Mouse (Mus musculus) embryo, embryonic 9.5 days (tissue): ENCODE measurements around the gene Rnase12.

Experiments
- DNase-seq: peaks from one replicate; pipeline ENCODE4 v3.0.0-alpha.2; 2017; ENCODE audit errors: extremely low spot score

Gene Rnase12

DNA sequence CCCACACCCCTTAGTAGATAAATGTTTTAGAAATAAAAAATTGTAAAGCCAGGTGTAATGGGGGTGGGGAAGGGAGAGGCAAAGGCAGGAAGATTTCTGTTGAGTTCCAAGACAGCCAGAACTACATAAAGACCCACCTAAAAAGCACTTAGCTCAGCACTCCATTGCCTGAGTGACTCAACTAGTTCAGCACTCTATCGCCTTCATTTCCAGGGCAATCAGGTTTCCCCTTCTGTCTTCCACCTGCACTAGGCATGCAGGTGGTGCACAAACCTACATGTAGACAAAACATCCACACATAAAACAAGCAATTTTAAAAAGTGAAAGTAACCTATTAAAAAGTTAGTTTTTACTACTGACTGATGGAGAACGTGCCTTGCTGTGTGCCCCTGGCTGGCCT is 27.6 kb upstream of the Rnase12 start:
- no peak for DNase-seq

- no peak for DNase-seq
Measured at GRCm38 (mm10) chr14:51083805-51084204, 26.3 kb upstream of the Rnase12 start.

DNA sequence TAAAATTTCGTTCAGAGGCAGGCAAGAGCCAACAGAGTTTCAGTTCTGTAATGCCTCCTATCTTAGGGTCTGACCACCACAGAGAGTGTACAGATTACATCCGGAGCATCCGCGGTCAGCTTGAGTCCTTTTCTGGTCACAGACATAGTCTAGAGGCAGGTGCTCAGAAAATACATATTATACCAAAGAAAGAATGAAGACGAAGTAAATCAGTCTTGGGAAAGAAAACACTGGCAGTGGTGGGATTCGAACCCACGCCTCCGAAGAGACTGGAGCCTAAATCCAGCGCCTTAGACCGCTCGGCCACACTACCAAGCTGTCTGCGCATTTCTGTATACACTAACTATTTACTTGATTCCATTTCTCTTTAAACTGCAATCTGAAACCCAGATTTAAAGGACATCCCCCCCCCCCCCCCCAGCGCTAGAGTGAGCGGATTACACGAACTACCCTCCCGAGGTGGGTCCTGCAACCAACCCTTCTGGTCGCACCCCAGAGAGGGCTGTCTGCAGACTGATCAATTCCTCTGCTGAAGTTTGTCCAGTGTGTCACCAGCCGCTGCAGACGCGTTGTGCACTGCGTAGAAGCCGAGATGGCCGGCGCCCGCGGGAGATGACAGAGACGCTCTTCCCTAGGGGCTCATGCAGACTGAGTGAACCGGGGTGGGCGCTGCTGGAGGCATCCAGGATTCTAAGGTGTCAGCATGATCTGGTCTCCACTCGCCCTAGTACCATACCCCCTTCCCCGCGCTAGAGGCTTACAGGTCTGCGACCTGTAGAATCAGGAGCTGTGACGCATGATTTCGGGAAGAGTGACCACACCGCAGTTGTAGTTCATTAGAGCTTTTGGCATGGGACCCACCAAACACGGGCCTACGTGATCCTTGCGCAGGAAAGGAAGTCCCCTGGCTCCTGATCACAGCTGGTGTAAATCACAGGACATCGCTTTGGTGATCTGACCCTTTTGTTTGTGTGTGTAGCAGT is 25.4 kb upstream of the Rnase12 start:
- peak; percentile 85 for DNase-seq

DNA sequence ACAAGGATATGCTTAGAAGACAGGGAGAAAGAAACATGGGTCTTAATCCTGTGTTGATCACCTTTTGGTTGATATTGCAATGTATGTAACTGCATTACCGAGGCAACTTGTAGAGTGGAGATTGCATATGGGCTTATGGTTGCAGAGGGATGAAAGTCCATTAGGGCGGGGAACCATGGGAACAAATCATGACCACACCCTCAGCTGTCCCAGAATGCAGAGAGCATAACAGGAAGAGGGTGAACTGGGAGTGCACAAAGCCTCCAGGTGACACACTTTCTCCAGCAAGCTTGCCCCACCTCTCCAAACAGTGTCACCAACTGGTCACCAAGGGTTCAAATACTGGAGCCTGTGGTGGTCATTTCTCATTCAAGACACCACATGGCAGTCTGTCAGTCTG is 23.6 kb upstream of the Rnase12 start:
- DNase-seq: no peak

DNA sequence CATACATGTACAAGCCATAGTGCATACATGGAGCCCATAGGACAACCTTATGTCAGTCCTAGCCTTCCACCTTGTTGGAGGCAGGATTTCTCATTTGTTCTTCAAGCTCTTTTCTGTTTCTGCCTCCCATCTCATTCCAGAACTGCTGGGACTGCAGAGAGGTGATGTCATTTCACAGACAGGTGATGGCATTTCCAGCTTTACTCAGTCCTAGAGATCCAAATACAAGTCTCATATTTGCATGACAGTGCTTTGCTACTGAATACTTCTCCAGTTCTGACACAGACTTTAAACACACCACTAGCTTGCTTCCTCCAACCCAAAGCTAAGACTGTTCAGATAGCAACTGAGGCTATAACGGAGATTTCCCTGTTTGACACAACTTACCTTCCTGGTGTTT is 21.7 kb upstream of the Rnase12 start:
- DNase-seq: no peak

GRCm38 (mm10) chr14:51074335-51074734 is 16.9 kb upstream of the Rnase12 start, which contains the start of gene Olfr750:
Gene Olfr750 (minus strand): TSS chr14:51074435.
- DNase-seq: no peak

DNA sequence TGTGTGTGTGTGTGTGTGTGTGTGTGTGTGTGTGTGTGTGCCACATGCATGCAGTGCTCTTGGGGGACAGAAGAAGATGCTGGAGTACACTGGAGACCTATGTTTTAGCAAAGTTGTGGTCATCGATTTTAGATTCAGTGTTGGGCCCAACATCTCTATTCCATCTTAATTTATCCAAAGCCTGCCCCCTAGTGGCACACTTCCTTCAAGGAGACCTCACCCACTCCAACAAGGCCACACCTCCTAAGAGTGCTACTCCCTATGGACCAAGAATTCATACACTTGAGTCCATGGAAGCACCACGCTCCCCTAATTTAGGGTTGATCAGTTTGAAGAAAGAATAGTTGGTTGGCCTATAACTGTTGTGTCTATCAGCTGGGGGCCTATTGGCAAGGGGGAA is 12.2 kb upstream of the Rnase12 start:
- no peak for DNase-seq

- no peak for DNase-seq
Measured at GRCm38 (mm10) chr14:51068956-51069355, 11.5 kb upstream of the Rnase12 start.

- no peak for DNase-seq
Measured at GRCm38 (mm10) chr14:51060761-51061160, 3.3 kb upstream of the Rnase12 start.

GRCm38 (mm10) chr14:51054243-51055237 is 2.9 kb downstream of the Rnase12 start:
- DNase-seq: peak; percentile 39

DNA sequence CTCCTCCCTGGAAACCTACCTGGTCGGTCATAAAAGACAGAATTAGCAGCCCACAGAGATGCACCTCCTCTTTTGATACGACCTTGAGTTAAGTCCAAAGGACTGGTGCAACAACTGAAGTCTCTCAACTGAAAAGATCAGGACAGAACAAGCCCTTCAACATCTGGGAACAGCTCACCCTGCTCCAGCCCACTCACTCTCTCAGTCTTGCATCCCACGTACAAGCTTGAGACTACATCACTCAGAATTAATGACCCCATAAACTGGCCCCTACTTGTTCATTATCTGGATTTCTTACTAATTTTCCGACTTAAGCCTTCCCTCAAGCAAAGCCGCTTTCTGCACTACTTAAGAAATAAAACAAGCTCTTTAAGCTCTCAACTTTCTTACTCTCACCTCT is 4.3 kb downstream of the Rnase12 start:
- no peak for DNase-seq

- no peak for DNase-seq
Measured at GRCm38 (mm10) chr14:51051941-51052340, 5.5 kb downstream of the Rnase12 start.

GRCm38 (mm10) chr14:51050063-51050462 is 7.4 kb downstream of the Rnase12 start, which contains the start of gene Rnase11:
Gene Rnase11 (minus strand): TSS chr14:51050163.
- no peak for DNase-seq

- DNase-seq: no peak
Measured at GRCm38 (mm10) chr14:51047846-51048245, 9.6 kb downstream of the Rnase12 start.

DNA sequence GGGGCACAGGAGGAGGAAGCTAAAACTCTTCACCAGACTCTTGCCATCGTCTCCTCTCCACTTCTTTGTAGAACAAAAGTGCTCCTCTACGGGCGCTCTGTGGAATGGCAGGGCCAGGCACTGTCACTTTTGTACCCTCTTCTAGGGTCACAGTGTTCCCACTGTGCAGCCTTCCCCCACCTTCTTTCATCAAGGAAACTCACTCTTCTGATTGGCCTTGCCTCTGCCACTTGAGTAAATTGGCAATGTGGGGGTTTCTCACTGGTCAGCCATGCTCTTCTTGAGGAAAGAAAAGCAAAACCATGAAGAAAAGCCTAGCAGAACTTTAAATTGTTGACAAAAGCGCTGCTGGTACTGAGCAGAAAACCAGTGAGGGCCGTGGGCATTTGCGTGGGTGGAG is 15.7 kb downstream of the Rnase12 start, which contains the start of gene Rnase9:
Gene Rnase9 (minus strand): TSS at position 101 of the 400 bp plus-strand sequence.
- no peak for DNase-seq

GRCm38 (mm10) chr14:51036214-51036613 is 21.2 kb downstream of the Rnase12 start:
- no peak for DNase-seq

DNA sequence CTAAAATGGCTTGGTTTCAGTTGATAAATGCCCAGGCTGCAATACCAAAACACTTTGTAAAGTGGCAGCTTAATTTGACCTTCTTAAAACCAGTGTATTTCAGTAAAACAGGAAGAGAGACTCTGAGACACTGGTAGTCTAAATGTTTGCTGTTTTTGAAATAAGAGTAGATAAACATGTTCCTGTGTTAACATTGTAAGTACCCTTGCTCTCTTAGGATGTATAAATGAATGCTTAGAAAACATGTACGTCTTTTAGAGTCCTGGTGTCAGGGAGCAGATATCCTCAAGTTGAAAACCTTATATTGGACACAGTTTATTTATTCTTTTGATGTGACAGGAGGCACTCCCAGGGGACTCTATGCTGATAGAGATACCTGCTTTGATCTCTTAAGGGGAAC is 22.3 kb downstream of the Rnase12 start:
- no peak for DNase-seq

- DNase-seq: no peak
Measured at GRCm38 (mm10) chr14:51027387-51028155, 29.9 kb downstream of the Rnase12 start.

DNA sequence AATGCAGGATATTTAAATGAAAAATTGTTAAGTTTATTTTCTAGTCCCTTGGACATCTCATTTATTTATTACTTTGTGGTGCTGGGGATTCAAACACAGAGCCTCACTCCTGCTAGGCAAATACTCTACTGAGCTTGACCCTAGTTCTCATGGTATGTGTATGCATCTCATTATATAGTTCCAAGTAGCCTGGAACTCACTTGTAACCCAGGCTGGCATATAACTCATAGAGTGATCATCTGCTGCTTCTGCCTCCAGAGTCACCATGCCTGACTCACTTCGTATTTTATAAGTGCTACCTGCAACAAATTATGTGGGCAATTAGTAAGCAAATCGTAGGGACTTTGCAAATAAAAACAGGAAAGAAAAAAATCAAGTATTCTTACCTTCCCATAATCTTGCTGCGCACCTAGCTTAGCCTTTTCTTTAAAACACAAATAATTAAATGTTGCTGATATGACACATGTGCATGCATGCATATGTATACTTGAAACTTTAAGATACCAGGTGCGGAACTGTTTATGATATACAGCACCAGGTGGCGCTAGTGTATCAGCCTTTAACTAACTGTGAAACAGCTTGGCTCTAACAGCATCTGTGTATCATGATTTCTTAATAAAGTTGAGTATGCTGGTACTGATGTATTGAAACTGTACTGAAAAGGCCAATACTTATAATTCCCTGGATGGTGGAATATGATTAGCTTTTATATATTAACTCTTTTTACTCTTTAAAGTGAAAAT is 30.9 kb downstream of the Rnase12 start:
- peak; percentile 65 for DNase-seq

DNA sequence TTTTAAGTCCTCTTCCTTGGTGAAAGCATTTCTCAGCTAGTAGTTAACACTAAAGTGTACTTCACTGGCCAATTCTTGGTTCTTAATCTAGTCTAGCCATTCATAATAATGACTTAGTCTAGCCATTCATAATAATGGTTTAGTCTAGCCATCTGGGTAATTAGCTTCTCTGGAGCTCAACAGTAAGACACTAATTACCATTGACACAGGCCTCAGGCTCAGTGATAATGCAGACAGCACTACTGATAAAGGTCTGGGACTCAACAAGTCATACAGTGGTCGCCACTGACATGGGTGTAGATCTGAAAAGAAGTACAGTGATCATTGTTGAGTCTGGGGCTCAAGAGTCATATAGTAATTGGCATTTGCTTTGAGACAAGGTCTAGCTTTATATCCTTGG is 32.6 kb downstream of the Rnase12 start:
- no peak for DNase-seq

DNA sequence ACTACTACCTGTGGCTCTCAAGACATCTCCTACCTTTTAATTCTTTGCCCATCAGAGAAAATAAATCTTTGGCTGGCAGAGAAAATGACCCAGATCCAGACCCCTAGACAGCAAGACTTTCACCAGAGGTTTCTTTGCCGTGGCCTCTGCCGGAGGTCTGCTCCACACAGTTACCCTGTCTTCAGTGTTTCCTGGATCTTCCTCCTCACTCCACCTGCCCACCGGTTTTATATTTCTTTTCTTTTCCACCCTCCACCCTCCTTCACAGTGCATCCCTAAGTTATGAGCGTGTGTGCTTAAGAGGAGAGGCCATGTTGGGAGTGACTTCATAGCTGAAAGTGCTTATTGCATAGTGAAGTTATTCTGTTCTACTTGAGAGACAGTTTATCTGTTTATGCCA is 34.0 kb downstream of the Rnase12 start:
- no peak for DNase-seq
